Mouse (Mus musculus): ENCODE measurements around the gene Rnpc3. TPM values are rescaled to one million over a fixed set of nuclear protein-coding genes. Genes with fewer than 3 reads are reported as not detected.

The Rnpc3 gene
- polyA plus RNA-seq, 1 experiment from 2014 or later = 26.9 TPM

Other genes starting within 250 kb of the Rnpc3 start
- not detected in 2 replicates for gene Amy2a1, start 97.7 kb downstream of the Rnpc3 start, polyA plus RNA-seq (2016; fragmentation: Nextera tagmentation; extraction: Ambion mirVana)
- 0.39 and 1.8 TPM in 2 replicates for gene Amy1, start 23.4 kb downstream of the Rnpc3 start, polyA plus RNA-seq (2016; fragmentation: Nextera tagmentation; extraction: Ambion mirVana)

Data from heart, embryonic 10.5 days (tissue).